Mouse (Mus musculus): ENCODE results near the gene Rab2b.
A peak's percentile ranks its signal among the peaks of the same experiment; 100 is the strongest.

Rab2b gene

DNA sequence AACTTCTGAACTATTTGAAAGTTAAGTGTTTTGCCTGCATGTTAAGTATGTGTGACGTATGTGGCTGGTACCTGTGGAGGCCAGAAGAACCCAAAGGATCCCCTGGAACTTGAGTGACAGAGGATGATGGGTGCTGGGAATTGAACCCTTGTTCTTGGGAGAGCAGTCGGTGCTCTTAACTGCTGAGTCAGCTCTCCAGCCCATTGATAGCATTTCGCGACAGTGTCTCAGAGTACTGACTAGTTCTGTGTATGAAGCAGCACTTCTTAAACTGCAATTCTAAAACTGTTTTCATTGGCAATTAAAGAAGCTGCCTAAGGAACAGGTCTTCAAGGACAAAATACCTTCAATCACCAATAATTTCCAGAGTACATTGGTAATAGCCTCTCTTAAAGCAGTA, 2.1 kb downstream of the Rab2b start:
- DNase-seq (ENCODE audit: low read depth, low spot score): no peak

DNA sequence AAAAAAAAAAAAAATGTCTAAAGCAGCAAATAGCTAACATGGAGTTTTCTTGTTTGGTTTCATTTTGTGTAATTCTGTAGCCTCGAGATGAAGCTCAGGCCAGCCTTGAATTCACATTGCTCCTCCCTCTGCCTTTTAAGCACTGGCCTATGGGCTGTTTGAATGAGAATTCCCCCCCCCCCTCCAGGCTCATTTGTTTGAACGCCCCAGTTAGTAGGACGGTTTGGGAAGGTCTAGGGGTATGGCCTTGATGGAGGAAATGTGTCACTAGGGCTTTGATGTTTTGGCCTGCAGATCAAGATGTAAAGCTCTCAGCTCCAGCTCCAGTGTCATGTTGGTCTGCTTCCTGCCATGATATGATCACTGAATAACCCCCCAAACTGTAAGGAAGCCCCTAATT, 6.6 kb downstream of the Rab2b start:
- DNase-seq (ENCODE audit: low read depth, low spot score): no peak

DNA sequence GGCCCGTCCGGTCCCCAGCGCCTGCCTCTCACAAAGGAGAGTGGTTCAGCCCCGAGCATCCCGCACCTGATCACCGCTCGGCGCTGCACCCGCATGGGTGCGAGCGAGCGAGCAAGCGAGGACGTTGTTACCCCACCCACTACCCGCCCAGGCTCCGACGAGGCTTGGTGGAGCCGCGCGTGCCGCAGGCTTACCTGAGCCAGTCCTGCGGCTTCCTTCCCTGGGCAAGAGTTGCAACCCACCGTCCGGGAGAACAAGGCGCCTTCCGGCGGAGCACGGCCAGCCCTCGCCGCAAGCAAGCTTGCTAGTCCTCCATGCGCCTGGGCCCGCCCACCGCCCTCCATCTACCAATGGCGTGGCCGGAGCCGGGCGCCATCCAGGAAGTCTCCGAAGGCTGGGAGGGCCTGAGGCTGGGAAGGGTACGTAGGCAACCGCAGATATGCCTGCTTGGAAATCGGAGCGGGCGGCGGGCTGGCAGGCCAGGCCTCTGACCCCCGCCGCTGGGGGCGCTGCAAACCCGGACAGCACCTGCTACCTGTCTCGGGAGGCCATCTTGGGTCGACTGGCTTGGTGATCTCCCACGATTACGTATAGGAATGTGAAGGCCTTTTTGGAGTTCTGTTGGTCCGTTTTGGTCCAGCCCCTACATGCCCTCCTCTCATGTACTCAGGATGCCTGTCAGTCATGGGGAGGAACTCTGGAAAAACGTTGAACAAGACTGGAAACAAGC, 21.7 kb downstream of the Rab2b start, which contains the start of gene Chd8:
Gene Chd8 (minus strand): TSS at position 297 of the 730 bp plus-strand sequence.
- DNase-seq (ENCODE audit: low read depth, low spot score): peak; percentile 98

DNA sequence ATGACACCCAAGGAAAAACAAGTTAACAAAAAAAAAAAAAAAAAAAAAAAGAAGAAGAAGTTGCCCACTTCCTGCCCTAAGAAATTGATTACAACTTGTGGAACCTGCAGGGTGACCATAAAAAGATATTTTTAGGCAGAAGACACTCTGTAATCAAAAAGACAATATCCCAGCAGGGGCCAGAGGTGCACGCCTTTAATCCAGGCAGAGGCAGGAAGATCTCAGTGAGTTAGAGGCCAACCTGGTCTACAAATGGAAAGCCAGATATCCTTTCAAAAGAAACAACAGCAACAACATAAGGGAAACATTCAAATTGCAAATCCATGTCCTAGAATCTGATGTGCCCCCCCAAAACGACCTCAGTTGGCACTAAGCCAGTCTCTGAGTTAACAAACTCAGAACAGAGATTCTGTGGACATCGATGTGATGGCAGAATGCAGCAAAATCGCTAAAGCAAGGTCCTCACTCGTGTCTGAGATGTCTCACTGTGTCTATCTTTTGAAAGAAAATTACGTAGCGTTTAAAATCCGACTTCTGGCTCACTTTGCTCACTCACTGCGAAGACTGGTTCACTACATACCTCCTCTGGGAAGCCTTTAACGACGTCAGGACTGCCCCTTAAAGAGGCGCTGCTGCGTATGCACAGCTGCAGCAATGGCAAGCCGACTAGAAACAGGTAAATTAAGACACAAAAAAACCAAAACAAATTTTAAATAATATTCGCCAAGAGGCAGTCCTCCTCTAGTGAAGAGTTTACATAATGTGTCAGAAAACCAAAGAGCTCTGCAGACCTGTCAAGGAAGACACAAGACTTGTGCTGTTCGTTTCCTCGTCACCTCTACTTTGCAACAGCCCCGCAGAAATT, 22.8 kb downstream of the Rab2b start:
- DNase-seq (ENCODE audit: low read depth, low spot score): peak; percentile 64

DNA sequence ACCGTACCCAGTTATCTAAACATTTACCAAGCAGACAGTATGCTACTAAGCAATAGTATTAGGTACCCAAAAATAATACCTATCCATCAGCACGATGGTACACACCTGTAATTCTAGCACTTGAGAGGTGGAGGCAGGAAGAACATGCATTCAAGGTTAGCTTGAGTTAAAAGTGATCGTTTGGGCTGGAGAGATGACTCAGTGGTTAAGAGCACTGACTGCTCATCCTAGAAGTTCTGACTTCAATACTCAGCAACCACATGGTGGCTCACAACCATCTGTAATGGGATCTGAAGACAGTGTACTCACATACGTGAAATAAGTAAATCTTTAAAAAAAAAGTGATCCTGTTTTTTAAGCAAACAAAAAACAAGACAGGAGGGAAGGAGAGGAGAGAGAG, 33.2 kb downstream of the Rab2b start:
- DNase-seq (ENCODE audit: low read depth, low spot score): peak; percentile 50

GRCm38 (mm10) chr14:52244690-52245042, 34.7 kb downstream of the Rab2b start:
- no peak for DNase-seq (ENCODE audit: low read depth, low spot score)

GRCm38 (mm10) chr14:52244041-52244689, 35.2 kb downstream of the Rab2b start:
- peak; percentile 100 for DNase-seq (ENCODE audit: low read depth, low spot score)

DNA sequence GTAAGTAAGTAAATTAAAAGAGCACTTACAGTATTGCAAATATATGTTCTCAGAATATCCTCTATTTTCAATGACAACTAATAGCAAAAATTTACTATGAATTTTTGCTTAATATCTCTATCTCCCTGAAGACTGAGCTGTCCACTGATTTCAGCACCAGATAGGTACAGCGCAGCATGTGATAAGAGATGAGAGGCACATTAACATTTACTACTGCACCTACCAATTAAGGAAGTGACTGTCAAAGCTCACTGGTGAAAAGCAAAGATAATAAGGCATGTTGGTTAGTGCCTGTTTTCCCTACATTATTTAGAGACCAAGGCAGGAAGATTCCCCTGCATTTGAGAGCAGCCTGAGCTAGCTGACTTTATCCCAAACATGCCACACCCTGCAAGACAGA, 43.1 kb downstream of the Rab2b start:
- DNase-seq (ENCODE audit: low read depth, low spot score): no peak

DNA sequence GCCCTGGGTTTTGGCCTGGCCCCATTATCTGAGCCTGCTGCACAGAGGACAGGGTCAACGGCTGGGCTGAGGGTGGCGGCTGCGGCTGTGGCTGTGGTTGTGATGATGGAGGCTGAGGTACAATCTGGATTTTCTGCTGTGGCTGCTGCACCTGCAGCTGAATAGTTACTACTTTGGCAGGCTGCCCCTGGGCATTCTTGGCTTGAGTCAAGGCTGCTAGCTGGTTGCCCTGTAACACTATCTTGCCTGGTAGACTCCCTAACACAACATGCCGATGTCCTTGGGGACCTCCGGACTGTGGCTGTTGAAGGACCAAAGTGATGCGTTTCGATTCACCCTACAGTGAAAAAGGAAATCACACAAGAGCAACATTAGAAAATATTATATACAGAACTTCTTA, 44.2 kb downstream of the Rab2b start:
- DNase-seq (ENCODE audit: low read depth, low spot score): no peak

GRCm38 (mm10) chr14:52232249-52232648, 47.1 kb downstream of the Rab2b start:
- DNase-seq (ENCODE audit: low read depth, low spot score): peak; percentile 19

DNA sequence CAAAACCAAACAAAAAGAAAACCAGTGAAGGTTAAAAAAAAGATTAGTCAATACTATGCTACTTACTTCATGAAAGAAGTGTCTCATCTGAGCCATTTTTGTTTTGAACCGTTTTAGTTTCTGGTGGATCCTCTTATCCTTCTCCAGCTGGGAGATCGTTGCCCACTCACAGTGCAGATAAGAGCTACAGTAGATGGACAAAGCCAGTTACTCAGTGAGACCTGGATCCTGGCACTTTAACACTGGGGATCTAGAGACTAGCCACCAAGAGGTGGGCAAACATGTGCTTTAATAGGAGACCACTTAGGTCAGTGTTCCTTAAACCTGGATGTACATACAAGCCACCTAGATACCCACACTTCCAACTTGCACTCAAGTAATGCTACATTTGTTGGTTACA, 53.4 kb downstream of the Rab2b start:
- DNase-seq (ENCODE audit: low read depth, low spot score): no peak

DNA sequence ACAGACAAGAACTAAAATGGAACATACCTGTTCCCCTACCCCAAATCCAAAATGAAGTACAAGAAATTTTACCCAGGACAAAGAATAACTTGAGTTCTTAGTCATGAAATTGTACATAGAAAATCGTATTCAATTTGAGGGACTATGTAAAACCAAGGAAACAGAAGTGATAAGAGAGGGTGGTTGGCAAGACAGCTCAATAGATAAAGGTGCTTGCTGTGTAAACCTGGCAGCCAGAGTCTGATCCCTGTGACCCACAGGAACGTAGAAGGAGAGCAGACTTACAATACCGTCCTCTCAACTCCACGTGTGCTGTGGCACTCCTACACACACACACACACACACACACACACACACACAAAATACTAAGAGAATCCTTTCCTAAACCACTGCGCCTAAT, 62.1 kb downstream of the Rab2b start:
- DNase-seq (ENCODE audit: low read depth, low spot score): no peak
